Mouse (Mus musculus): ENCODE data around the gene Kif26b.

- TF ChIP-seq CTCF (IDR thresholded peaks at IDR 0.05) (no peak), EP300 (IDR thresholded peaks at IDR 0.05) (no peak)
These were observed 117.7 kb downstream of the Kif26b start for GRCm38 (mm10) chr1:178646589-178646988.
